Mouse (Mus musculus): ENCODE results near the gene Aloxe3. TPM values are rescaled to one million over a fixed set of nuclear protein-coding genes. Genes with fewer than 3 reads are reported as not detected.

Aloxe3 gene
- polyA plus RNA-seq, 1 experiment from 2014 or later: 0.16 TPM

DNA sequence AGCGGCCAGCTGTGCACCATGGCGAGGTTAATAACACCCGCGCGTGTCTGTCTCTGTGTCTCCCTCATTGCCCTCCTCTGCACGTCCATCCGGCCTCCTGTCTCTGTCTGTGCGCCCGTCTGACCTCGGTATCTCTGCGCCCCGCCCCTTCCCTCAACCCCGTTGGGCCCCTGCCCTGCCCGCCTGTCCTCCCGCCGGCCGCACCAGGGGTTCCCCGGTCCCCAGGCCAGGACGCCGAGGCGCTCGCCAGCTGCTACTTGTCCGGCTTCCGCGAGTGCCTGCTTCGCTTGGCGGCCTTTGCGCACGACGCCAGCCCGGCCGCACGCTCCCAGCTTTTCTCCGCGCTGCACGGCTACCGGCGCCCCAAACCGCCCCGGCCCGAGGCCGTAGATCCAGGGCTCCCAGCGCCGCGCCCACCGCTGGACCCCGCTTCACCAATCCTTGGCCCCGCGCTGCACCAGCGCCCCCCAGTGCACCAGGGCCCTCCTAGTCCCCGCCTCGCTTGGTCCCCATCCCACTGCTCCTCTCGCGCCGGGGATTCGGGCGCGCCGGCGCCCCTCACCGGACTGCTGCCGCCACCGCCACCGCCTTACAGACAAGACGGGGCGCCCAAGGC lies 3.3 kb upstream of the Aloxe3 start, which contains the start of gene 9130213A22Rik:
TSS of gene 9130213A22Rik (minus strand) at position 254 of the 616 bp plus-strand sequence.
- peak; percentile 72 for ATAC-seq (ENCODE audit: borderline replicate concordance, extremely low read depth, low FRiP score, low TSS enrichment)
- H3K27ac ChIP-seq: peak within 1 kb of the TSS; percentile 98
- no peaks in the 10 kb centered on the region for H3K27me3 ChIP-seq
- under 1% methylated on average over 65 of the region's 66 CpGs for WGBS
- H3K4me3 ChIP-seq: peak within 1 kb of the TSS; percentile 80
- H3K9me3 ChIP-seq: no peaks in the 10 kb centered on the region
- H3K36me3 ChIP-seq: no peaks in the 10 kb centered on the region
- H3K9ac ChIP-seq: peak within 1 kb of the TSS; percentile 78
- peak within 1 kb of the TSS; percentile 94 for H3K4me2 ChIP-seq
- peaks cover 47% of the 10 kb centered on the region for H3K4me1 ChIP-seq

DNA sequence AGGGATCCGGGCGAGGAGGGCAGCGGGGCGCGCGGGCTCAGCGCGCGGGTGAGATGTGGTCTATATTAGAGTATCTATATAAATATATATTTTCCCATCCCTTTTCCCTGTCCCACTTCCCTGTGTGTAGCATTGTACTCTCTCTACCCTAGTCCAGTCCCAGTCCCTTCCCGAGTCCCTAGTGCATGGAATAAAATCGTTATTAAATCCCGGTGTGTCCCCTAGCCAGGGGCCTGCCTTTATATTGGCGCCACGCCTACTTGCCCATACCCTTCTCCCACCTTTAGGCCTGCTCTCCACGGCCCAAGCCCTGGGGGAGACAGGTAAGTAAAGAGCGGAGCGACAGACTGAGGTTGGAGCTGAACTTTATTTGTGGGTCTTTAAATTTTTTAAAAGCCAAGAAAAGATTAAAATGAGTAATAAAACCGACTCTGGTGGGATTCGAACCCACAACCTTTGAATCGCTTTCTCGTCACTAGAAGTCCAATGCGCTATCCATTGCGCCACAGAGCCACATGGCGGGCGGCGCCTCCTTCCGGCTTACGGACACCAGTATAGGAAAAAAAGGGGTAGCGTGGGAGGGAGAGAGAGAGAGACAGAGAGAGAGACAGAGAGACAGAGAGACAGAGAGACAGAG lies 2.5 kb upstream of the Aloxe3 start:
- no peaks in the 10 kb centered on the region for H3K36me3 ChIP-seq
- H3K27me3 ChIP-seq: peaks cover 3% of the 10 kb centered on the region; the same call in 1 of the 2 replicates
- no peaks in the 10 kb centered on the region for H3K9me3 ChIP-seq
- ATAC-seq (ENCODE audit: borderline replicate concordance, extremely low read depth, low FRiP score, low TSS enrichment): peak; percentile 1
- H3K9ac ChIP-seq: peak overlapping the region; percentile 78
- peaks cover 44% of the 10 kb centered on the region for H3K4me1 ChIP-seq
- H3K4me3 ChIP-seq: peak overlapping the region; percentile 80
- WGBS: 2% methylated on average over 29 of the region's 29 CpGs
- peak overlapping the region; percentile 98 for H3K27ac ChIP-seq
- H3K4me2 ChIP-seq: peak overlapping the region; percentile 94

DNA sequence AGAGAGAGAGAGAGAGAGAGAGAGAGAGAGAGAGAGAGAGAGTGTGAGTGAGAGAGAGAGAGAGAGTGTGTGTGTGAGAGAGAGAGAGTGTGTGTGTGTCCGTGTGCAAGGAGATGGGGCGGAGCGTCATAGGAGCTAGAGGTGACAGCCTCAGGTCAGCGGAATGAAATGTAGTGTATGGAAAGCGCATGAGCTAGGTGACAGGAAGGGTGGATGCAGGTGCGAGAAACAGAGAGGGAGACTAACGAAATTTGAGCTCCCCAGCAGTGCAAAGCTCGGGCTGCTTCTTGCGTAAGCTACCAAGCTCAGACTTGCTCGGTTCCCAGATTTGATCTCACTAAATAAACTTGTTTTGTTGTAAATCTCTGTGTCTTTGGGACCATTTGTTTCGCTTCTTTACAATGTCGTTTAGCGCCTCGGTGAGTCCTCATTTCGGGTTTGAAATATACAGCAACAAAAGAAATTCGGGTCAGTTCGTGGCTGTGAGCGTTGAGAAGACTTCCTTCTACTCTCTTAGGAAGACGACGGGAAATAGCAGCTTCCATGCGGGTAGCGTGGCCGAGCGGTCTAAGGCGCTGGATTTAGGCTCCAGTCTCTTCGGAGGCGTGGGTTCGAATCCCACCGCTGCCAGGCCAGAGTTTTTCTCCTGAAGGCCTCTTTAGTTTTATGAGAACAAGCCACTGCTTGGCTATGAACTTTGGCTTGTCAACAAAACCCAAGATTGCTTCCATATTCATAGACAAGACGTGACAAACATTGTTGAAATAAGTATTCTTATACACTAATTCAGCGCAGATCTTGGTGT lies 1.8 kb upstream of the Aloxe3 start:
- Histone ChIP-seq H3K36me3 (no peaks in the 10 kb centered on the region), H3K4me3 (peak overlapping the region; percentile 80), H3K27me3 (peaks cover 4% of the 10 kb centered on the region; the same call in 1 of the 2 replicates), H3K4me1 (peaks cover 42% of the 10 kb centered on the region), H3K9me3 (no peaks in the 10 kb centered on the region), H3K4me2 (peak overlapping the region; percentile 94), H3K9ac (peak overlapping the region; percentile 49), H3K27ac (peak overlapping the region; percentile 80)
- ATAC-seq (ENCODE audit: borderline replicate concordance, extremely low read depth, low FRiP score, low TSS enrichment): peak; percentile 48
- WGBS: under 1% methylated on average over 31 of the region's 31 CpGs

DNA sequence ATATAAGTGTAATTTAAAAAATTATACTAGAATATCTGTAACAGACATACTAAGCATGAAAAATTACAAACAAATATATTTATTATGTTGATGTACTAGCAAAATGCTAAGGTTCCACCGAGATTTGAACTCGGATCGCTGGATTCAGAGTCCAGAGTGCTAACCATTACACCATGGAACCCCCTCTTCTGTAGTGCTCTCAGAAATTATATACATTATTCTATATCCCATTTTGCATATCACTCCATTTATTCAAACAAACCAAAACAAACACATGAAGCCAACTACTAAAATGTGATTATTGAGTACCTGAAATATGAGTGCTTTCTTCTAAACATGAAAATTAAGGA lies 1.2 kb upstream of the Aloxe3 start:
- peaks cover 37% of the 10 kb centered on the region for H3K4me1 ChIP-seq
- no peak overlapping the region for H3K9ac ChIP-seq
- H3K9me3 ChIP-seq: no peaks in the 10 kb centered on the region
- H3K27ac ChIP-seq: no peak overlapping the region
- H3K36me3 ChIP-seq: no peaks in the 10 kb centered on the region
- H3K27me3 ChIP-seq: peaks cover 4% of the 10 kb centered on the region; the same call in 1 of the 2 replicates
- under 1% methylated on average over 3 of the region's 3 CpGs for WGBS
- peak overlapping the region; percentile 80 for H3K4me3 ChIP-seq
- peak overlapping the region; percentile 94 for H3K4me2 ChIP-seq
- no peak; the same call in 1 of the 2 replicates for ATAC-seq (ENCODE audit: borderline replicate concordance, extremely low read depth, low FRiP score, low TSS enrichment)

DNA sequence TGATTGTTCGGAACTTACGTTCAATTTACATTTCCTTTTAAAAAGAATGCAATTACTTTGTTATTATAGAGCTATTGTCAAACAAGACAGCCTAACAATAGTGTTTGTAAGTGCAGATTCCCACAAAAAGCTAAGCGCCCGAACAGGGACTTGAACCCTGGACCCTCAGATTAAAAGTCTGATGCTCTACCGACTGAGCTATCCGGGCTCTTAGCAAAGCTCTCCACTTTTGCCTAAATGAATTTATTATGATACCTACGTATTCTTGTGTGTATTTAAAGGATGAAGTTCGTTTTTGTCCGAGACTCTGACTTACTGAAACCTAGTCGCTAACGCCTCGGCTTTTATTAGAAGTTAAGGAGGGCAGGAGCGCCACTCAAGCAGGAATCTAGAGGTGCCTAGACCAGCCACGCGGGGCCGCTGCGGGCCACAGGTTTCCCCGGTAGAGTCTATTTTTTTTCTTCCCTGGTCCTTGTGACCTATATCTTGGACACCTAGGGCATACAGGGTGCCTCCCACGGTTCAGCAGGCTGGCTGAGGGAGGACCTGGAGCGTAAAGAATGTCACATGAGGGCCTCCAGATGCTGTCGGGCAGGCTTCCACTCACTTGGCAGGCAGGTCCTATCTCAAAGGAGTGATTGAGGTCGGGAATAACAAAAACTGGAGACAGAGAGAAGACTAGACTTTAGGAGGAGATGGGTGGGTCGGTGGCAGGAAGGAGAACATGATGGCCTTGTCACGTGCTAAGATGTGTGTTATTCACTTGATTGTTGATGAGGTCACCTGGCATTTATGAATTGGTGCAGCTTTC lies 450 bp upstream of the Aloxe3 start:
- H3K36me3 ChIP-seq: no peaks in the 10 kb centered on the region
- peak overlapping the region; percentile 52 for H3K27ac ChIP-seq
- H3K9ac ChIP-seq: peak overlapping the region; percentile 50
- ATAC-seq (ENCODE audit: borderline replicate concordance, extremely low read depth, low FRiP score, low TSS enrichment): peak; percentile 9; the same call in 1 of the 2 replicates
- peaks cover 4% of the 10 kb centered on the region; the same call in 1 of the 2 replicates for H3K27me3 ChIP-seq
- H3K9me3 ChIP-seq: no peaks in the 10 kb centered on the region
- H3K4me3 ChIP-seq: peak overlapping the region; percentile 67
- under 1% methylated on average over 24 of the region's 24 CpGs for WGBS
- H3K4me1 ChIP-seq: peaks cover 29% of the 10 kb centered on the region
- peak overlapping the region; percentile 95 for H3K4me2 ChIP-seq

DNA sequence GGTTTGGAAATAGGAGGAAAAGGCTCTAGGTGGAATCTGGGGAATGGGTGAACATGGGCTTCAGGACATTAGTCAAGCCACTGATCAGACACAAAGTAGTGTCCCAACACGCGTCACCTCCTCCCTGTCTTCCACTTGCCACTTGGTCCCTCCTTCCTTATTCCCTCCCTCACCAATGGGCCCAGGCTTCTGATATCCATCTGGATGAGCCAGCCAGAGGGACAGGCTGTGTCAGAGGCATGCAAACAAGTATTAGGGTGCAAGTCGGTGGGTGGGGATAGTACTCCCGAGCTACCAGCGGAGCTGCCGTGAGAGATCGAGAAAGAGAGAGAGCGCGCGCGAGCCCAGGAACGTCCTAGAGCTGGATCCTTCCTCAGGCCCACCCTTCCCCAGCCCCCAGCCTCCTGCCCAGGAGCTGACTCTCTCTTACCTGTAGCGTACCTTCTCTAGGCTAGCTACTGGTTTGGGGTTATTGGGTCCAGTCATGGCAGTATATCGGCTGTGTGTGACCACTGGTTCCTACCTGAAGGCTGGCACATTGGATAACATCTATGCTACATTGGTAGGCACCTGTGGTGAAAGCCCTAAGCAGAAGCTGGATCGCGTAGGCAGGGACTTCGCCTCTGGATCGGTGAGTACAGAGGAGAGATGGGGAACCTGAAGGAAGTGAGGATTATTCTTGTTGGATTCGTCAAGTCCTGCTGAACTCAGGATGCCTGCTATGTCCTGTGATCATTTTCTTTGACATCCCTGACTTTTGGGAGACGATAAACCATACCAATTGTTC lies 416 bp downstream of the Aloxe3 start:
- Histone ChIP-seq H3K27me3 (peaks cover 4% of the 10 kb centered on the region; the same call in 1 of the 2 replicates), H3K4me3 (peak overlapping the region; percentile 67), H3K27ac (peak overlapping the region; percentile 52; the same call in 1 of the 2 replicates), H3K4me2 (peak overlapping the region; percentile 95), H3K36me3 (no peaks in the 10 kb centered on the region), H3K9me3 (no peaks in the 10 kb centered on the region), H3K9ac (peak overlapping the region; percentile 50), H3K4me1 (peaks cover 20% of the 10 kb centered on the region)
- WGBS: 9% methylated on average over 20 of the region's 20 CpGs
- no peak for ATAC-seq (ENCODE audit: borderline replicate concordance, extremely low read depth, low FRiP score, low TSS enrichment)

DNA sequence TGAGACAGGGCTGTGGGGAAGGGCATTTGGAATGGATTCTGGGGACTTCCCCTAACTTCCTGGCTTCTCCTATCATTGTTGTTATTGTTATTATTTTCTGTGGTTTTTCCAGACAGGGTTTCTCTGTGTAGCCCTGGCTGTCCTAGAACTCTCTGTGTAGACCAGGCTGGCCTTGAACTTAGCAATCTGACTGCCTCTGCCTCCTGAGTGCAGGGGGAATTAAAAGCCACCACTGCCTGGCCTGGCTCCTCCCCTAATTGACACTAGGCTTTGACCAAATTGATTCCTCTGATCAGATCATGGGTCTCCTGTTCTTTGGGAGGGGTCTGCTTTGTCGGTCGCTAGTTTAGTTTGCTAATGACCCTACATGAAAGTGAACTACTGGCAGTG lies 1.0 kb downstream of the Aloxe3 start:
- Histone ChIP-seq H3K9ac (no peak overlapping the region), H3K4me2 (peak overlapping the region; percentile 95), H3K4me3 (peak overlapping the region; percentile 67; the same call in 1 of the 2 replicates)

DNA sequence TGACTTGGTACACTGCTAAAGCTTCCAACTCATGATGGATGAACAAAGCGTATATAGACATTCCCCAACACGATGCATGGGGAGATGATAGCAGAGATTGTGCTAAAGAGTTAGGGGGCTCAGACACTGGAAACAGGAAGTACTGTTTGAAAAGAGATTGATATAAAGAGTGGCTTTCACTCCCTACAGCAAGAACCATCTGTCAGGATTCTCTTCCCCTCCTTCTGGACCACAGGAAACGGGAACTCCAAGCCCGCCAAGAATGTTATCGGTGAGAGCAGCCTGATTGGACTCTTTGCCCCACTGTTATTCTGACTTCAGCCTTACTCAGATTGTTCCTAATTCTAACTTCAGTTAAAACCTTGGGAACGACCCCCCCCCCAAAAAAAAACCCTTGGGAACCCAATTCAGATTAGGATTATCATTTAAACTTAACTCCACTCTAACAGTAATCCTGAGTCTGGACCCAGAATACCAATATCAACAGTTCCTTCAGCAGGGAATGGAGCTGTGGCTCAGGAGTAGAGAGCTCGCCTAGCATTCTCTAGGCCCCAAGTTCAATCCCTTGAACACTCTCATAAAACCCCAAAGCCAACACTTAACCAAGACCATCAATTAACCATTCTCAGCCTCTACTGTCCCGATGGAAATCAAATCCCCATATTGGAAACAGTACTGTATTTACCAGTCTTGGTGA lies 2.9 kb downstream of the Aloxe3 start:
- 57% methylated on average over 8 of the region's 8 CpGs for WGBS
- Histone ChIP-seq H3K27me3 (peaks cover 8% of the 10 kb centered on the region; the same call in 1 of the 2 replicates), H3K4me2 (no peak overlapping the region), H3K9me3 (no peaks in the 10 kb centered on the region), H3K4me3 (no peak overlapping the region), H3K27ac (no peak overlapping the region), H3K9ac (no peak overlapping the region), H3K36me3 (no peaks in the 10 kb centered on the region), H3K4me1 (peaks cover 15% of the 10 kb centered on the region)
- ATAC-seq (ENCODE audit: borderline replicate concordance, extremely low read depth, low FRiP score, low TSS enrichment): no peak

More for the DNA sequence above, 1.0 kb downstream of the Aloxe3 start:
- Histone ChIP-seq H3K9me3 (no peaks in the 10 kb centered on the region), H3K36me3 (no peaks in the 10 kb centered on the region), H3K27ac (no peak overlapping the region), H3K4me1 (peaks cover 16% of the 10 kb centered on the region), H3K27me3 (peaks cover 4% of the 10 kb centered on the region; the same call in 1 of the 2 replicates)
- ATAC-seq (ENCODE audit: borderline replicate concordance, extremely low read depth, low FRiP score, low TSS enrichment): no peak
- 38% methylated on average over 2 of the region's 2 CpGs for whole genome bisulfite sequencing

DNA sequence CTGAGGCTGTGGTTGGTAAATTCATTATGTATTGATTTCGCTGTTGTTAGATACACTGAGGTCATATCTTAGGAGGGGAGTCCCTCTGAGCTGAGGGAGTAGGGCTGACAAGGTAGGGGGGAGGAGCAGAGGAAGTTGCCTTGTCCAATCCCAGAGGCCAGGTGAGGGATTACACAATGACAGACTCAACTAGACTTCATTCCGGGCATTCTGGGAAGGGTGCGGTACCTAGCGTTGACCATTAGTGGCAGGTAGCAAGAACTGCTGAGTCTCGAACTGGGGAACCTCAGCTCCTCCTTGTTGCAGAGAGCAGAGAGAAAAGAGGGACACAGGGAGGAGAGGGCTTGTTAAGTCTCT lies 7.8 kb downstream of the Aloxe3 start:
- no peaks in the 10 kb centered on the region for H3K36me3 ChIP-seq
- H3K27ac ChIP-seq: no peak overlapping the region
- H3K9ac ChIP-seq: peak overlapping the region; percentile 31; the same call in 1 of the 2 replicates
- no peaks in the 10 kb centered on the region for H3K9me3 ChIP-seq
- H3K4me1 ChIP-seq: peaks cover 13% of the 10 kb centered on the region; the same call in 1 of the 2 replicates
- peak overlapping the region; percentile 82 for H3K4me2 ChIP-seq
- H3K4me3 ChIP-seq: peak overlapping the region; percentile 46
- H3K27me3 ChIP-seq: 0 out of 2 replicates have a peak, but pooled peaks cover 4% of the 10 kb centered on the region
- ATAC-seq (ENCODE audit: borderline replicate concordance, extremely low read depth, low FRiP score, low TSS enrichment): peak; percentile 4; the same call in 1 of the 2 replicates
- WGBS: 20% methylated on average over 5 of the region's 5 CpGs

All from lung, embryonic 15.5 days (tissue).